Mouse (Mus musculus): Measurements from ENCODE around the gene Nono.

Nono gene

GRCm38 (mm10) chrX:101429142-101429949 lies at the start of gene Nono:
Gene Nono (plus strand): TSS chrX:101429318.
- peak; percentile 89 for DNase-seq (ENCODE audit: low spot score)

- DNase-seq (ENCODE audit: low spot score): no peak
Measured at GRCm38 (mm10) chrX:101379744-101380143, 49.4 kb upstream of the Nono start.

GRCm38 (mm10) chrX:101383455-101383854 lies 45.7 kb upstream of the Nono start:
- no peak for DNase-seq (ENCODE audit: low spot score)

- DNase-seq (ENCODE audit: low spot score): no peak
Measured at GRCm38 (mm10) chrX:101384439-101385137, 44.5 kb upstream of the Nono start.

DNA sequence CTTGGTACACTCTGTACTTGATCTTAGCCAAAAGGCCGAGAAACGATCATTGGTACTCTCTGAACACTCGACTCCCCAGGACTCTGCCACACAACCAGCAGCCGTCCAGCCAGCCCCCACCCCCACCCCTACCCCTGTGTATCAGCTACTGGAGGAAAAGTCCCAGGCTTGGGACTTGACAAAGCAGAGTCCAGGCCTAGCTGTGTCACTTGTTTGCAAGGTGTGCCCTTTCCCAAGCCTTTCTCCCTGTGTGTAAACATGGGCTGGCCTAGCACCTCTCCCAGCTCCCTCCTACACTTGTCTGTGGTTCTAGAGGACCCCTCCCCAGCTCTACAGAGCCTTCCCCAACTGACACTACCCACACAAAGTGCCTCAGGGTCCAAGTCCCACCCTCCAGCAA lies 42.9 kb upstream of the Nono start:
- no peak for DNase-seq (ENCODE audit: low spot score)

DNA sequence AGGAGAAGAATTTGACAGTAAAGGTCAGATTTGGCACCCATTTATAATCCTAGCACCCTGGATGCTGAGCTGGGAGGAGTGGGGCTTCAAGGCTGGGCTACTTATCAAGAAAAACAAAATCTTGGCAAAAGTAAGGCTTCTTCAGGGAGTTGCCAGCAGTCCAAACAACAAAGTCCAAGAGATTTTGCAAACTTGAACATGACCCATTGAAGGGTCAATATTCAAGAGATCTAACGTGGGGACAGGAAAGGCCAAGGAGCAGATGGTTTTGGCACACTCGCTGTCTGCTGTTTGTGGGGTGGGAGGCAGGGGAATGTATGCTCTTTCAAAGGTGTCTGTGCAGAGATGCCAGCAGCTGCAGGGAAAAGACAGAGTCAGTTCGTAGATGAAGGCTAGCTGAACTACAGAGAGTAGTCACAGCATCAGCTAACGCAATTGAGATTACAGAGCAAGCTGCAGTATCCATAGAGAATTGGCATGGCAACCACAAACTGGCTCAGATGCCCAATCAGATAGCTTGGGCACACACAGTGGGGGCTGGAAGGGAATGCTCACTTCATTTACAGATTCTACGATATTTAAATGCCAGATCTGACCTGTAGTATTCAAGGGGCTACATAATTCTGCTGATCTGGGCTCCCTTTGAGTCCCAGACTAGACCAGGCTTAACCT lies 40.1 kb upstream of the Nono start:
- no peak for DNase-seq (ENCODE audit: low spot score)

DNA sequence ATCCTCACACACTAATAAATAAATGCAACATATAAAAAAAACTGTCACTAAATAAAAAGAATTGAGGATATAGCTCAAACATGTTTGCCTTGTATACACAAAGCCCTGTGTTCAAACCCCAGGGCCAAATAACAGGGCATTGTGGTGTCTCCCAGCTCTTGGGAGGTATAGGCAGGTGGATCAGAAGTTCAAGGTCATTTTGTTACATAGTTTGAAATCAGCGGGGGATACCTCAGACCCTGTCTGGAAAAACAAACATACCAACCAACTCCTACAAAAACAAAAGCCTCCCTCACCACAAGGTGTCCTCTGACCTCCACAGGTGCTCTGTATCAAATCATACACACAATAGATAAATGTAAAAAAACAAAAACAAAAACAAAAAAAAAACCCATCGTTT lies 34.8 kb upstream of the Nono start:
- no peak for DNase-seq (ENCODE audit: low spot score)

GRCm38 (mm10) chrX:101396459-101396858 lies 32.7 kb upstream of the Nono start:
- DNase-seq (ENCODE audit: low spot score): no peak

DNA sequence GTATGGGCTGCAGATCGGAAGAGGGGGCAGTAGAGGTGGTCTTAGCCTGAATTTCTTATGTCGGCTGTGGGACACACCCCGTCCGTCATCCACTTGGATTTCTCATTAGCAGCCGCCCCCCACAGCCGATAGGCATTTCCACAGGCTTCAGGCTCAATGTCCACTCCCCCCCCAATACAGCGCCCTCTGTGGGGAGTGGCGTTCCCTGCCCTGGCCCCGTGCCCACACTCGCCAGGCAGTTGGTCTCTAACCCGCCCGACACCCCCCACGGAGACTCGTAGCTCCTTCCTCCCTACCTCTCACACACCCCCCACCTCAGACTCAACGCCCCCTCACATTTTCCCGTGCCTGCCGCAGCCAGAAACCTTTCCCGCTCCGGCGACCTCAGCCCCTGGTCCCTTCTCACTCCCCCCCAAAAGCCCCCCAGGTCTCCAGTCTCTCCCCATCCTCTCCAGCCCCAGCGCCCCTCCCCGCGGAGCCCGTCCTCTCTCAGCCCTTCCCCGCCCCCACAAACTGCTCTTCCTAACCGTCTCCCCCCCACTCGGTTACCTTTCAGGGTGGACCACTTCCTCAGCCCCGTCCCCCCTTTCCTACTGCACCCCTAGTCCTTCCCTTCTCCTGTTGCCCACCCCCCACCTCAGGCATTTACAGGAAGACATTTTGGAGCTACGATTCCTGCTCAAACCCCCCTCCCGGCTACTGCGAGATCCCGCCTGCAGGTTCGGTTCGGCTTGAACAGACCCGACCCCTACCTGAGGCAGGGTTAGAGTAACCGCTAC lies 10.0 kb upstream of the Nono start:
- peak; percentile 15 for DNase-seq (ENCODE audit: low spot score)

- DNase-seq (ENCODE audit: low spot score): peak; percentile 84
Measured at GRCm38 (mm10) chrX:101419725-101420699, 9.1 kb upstream of the Nono start.

DNA sequence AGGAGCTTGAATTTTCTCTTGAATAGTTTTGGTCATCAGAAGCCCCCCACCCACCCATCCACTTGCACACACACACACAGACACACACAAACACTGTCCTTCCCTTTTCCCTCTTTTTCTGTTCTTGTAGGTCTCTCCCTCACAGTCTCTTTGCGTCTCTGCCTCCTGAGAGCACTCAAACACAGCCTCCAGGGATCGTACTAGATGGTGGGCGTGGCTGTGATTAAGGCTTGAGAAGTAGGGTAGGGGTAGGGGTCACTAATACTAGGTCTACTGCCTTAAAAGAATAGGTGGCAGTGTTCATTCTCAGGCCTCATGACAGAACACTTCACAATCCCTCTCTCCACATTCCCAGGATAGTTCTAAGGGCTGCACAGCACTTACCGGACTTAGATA lies 8.4 kb upstream of the Nono start, which contains the start of gene Zmym3:
Gene Zmym3, minus strand, starts transcription at position 150 of the 396 bp plus-strand sequence.
- no peak for DNase-seq (ENCODE audit: low spot score)

DNA sequence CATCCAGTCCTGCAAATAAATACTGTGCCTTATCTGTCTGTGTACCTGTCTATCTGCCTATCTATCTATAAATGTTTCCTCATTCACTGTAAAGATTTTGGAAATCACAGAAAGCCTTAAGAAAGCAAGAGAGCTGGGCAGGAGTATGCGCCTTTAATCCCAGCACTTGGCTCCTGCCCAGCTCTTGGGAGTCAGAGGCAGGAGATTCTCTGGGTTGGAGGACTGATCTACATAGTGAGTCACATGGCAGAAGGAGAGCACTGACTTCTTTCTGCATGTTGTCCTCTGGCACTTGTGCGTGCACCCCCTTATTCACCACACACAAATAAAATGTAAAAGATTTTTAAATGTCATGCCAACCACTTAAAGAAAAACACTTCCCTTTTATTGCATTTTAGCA lies 5.7 kb upstream of the Nono start:
- no peak for DNase-seq (ENCODE audit: low spot score)

GRCm38 (mm10) chrX:101427774-101428173 lies 1.3 kb upstream of the Nono start:
- DNase-seq (ENCODE audit: low spot score): peak; percentile 28

DNA sequence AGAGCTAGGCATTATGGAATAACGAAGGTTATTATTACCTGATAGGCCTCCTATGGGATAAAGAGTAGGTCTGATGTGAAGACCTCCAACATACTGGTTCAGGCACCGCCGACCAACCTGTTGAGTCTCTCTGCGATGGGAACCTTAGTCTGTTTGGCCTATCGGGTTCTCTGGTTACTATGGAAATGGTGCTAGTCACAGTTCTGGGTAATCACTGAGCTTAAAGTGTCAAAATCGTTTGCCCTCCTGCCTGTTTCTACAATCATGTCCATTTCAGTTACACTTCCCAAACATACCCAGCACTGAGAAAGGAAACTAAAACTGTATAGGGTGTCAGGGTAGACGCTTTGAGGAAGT lies 355 bp upstream of the Nono start:
- no peak for DNase-seq (ENCODE audit: low spot score)

- no peak for DNase-seq (ENCODE audit: low spot score)
Measured at GRCm38 (mm10) chrX:101429976-101430375, 858 bp downstream of the Nono start.

DNA sequence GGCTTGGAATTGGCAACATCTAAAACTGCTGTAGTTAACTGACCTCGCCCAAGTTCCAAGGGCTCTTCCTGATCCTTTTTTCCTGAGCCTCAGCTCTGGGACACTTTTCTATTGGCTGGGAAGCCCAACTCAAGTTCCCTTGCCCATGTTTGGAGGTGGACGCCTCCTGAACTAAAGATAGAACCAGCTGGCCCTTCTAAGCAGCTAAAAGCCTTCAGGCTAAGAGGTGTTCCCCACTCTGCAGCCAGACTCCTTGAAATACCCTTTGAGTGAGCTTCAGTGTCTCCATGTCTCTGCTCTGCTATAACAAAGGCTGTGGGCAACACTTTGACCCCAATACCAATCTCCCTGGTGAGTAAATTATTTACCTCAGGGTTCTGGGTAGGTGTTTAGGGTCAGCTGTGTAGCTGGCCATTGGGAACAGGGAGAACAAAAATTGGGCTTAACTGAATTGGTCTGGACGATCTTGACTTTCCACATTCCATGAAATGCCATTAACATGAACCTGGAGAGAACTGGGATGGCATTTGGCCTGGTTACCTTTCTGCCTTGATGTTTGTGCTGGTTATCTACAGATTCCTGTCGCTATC lies 19.9 kb downstream of the Nono start, which contains the start of gene Itgb1bp2:
Gene Itgb1bp2, plus strand, starts transcription at position 203 of the 590 bp plus-strand sequence.
- DNase-seq (ENCODE audit: low spot score): no peak

GRCm38 (mm10) chrX:101451147-101451546 lies 22.0 kb downstream of the Nono start:
- no peak for DNase-seq (ENCODE audit: low spot score)

DNA sequence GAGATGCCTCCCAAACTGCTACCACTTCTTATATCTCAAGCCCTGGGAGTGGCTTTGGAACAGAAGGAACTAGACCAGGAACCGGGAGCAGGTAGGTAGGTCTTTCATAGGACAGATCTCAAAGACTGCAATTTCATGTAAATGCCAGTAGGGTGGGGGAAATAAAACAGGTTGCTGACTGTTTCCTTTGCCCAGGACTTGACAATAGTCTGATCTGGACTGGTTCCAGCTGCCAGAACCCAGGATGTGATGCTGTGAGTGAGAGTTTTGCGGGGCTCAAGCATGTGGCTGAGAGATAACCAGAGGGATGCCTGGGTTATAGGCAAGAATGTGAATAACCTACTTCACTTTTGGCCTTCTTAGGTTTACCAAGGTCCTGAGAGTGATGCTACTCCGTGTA lies 22.5 kb downstream of the Nono start:
- DNase-seq (ENCODE audit: low spot score): no peak

- no peak for DNase-seq (ENCODE audit: low spot score)
Measured at GRCm38 (mm10) chrX:101472202-101472601, 43.1 kb downstream of the Nono start.

GRCm38 (mm10) chrX:101481604-101482350 lies 52.7 kb downstream of the Nono start:
- DNase-seq (ENCODE audit: low spot score): no peak
